17 mouse cellular contexts compared by ENCODE assay signal in genomic region chr10:42038571-42038970, GRCm38 (mm10). TPM values are rescaled to one million over a fixed set of nuclear protein-coding genes. Genes with fewer than 3 reads are reported as not detected.
DNase-seq lines count a peak whose midpoint lies in the region; ATAC-seq and TF ChIP-seq lines count a peak whose summit lies in the region.
"Had no signal": no experiment of that assay in that cellular context is flagged by ENCODE, and none has a peak within 500 bp of the region (broad histone marks: within the 10 kb centered on the region; RNA-seq: fewer than 3 reads in every experiment).

No protein-coding gene starts in this region.

- no peak overlapping the region for H3K4me2 ChIP-seq in embryonic facial prominence, embryonic 14.5 days (ENCODE audit: low read depth, low read length)
- H3K4me2 ChIP-seq in limb, embryonic 15.5 days = no peak overlapping the region
- H3K4me2 ChIP-seq: embryonic facial prominence, embryonic 13.5 days; neural tube, embryonic 12.5 days had no signal

- H3K4me3 ChIP-seq in gastrocnemius, adult 2 months = no peak overlapping the region
- no peak overlapping the region for H3K4me3 ChIP-seq in embryonic facial prominence, embryonic 14.5 days (ENCODE audit: low read depth, low read length)
- H3K4me3 ChIP-seq in limb, embryonic 15.5 days = no peak overlapping the region
- H3K4me3 ChIP-seq: embryonic facial prominence, embryonic 13.5 days; megakaryocyte, embryonic 14.5 days; neural tube, embryonic 12.5 days had no signal

- ATAC-seq in embryonic facial prominence, embryonic 14.5 days (ENCODE audit: low read depth) = no peak
- no peak for ATAC-seq in limb, embryonic 15.5 days (ENCODE audit: insufficient number of reproducible peaks, low FRiP score, low TSS enrichment, low read depth)
- ATAC-seq in inflammation-experienced regulatory T-cells, adult 6 months = no peak
- ATAC-seq: lung, postnatal 0 days; Patski had no signal

- intact Hi-C loops in gastrocnemius, adult 2 months (cut with DNase I) = no loop called here

- no peaks in the 10 kb centered on the region for H3K36me3 ChIP-seq in embryonic facial prominence, embryonic 14.5 days (ENCODE audit: control insufficient read depth, insufficient read depth, low read length)
- no peaks in the 10 kb centered on the region for H3K36me3 ChIP-seq in limb, embryonic 15.5 days
- H3K36me3 ChIP-seq: embryonic facial prominence, embryonic 13.5 days; neural tube, embryonic 12.5 days had no signal

- no peaks in the 10 kb centered on the region for H3K27me3 ChIP-seq in embryonic facial prominence, embryonic 14.5 days (replicated peaks; ENCODE audit: control insufficient read depth, insufficient read depth, low read length)
- no peaks in the 10 kb centered on the region for H3K27me3 ChIP-seq in limb, embryonic 15.5 days
- H3K27me3 ChIP-seq: embryonic facial prominence, embryonic 13.5 days; megakaryocyte, embryonic 14.5 days; neural tube, embryonic 12.5 days; Patski had no signal

- peaks cover 36% of the 10 kb centered on the region for H3K4me1 ChIP-seq in embryonic facial prominence, embryonic 14.5 days (ENCODE audit: control insufficient read depth, insufficient read depth, low read length)
- peaks cover 20% of the 10 kb centered on the region; the same call in 1 of the 2 replicates for H3K4me1 ChIP-seq in limb, embryonic 15.5 days
- H3K4me1 ChIP-seq: neural tube, embryonic 12.5 days had no signal

- TF ChIP-seq CTCF in gastrocnemius, adult 2 months (IDR thresholded peaks at IDR 0.05) = no peak

- no peak overlapping the region for H3K9ac ChIP-seq in embryonic facial prominence, embryonic 14.5 days (ENCODE audit: low read depth, low read length)
- no peak overlapping the region for H3K9ac ChIP-seq in limb, embryonic 15.5 days
- H3K9ac ChIP-seq: embryonic facial prominence, embryonic 13.5 days; liver, embryonic 14.5 days; neural tube, embryonic 12.5 days had no signal

- no peaks in the 10 kb centered on the region for H3K9me3 ChIP-seq in embryonic facial prominence, embryonic 14.5 days (ENCODE audit: control insufficient read depth, low read length)
- no peaks in the 10 kb centered on the region for H3K9me3 ChIP-seq in limb, embryonic 15.5 days
- H3K9me3 ChIP-seq: embryonic facial prominence, embryonic 13.5 days; megakaryocyte, embryonic 14.5 days; neural tube, embryonic 12.5 days had no signal

- no peak for DNase-seq in gastrocnemius, adult 2 months
- no peak for DNase-seq in gastrocnemius, postnatal 4 days (ENCODE audit: low spot score in 2 of 2)
- peak; percentile 39 for DNase-seq in kidney, adult 9 months
- no peak for DNase-seq in kidney, adult 18-20 months
- DNase-seq in embryonic facial prominence, embryonic 14.5 days (ENCODE audit: low spot score) = peak; percentile 30
- no peak for DNase-seq in layer of hippocampus, adult 18-20 months (ENCODE audit: low spot score in 2 of 2)
- DNase-seq: cerebellum, adult 9-11 months; right cerebral cortex, postnatal 4 days had no signal

- 27% methylated on average over 9 of the region's 10 CpGs for WGBS in embryonic facial prominence, embryonic 14.5 days
- WGBS in limb, embryonic 15.5 days = 39% methylated on average over 10 of the region's 10 CpGs

- H3K27ac ChIP-seq in gastrocnemius, adult 2 months = peak overlapping the region; percentile 24; the same call in 1 of the 2 replicates
- no peak overlapping the region for H3K27ac ChIP-seq in embryonic facial prominence, embryonic 14.5 days (replicated peaks; ENCODE audit: low read depth, low read length)
- 0 out of 2 replicates have a peak overlapping the region, but pooled peaks have one; percentile 11 for H3K27ac ChIP-seq in limb, embryonic 15.5 days
- H3K27ac ChIP-seq: embryonic facial prominence, embryonic 13.5 days; liver, embryonic 14.5 days; neural tube, embryonic 12.5 days had no signal

RNA-seq across cellular contexts. Expression of gene Armc2, which starts 20.3 kb away (rescaled TPM):
- total RNA-seq in gastrocnemius, adult 2 months (2021) = under 1 TPM; 0.23 to 0.84 TPM
- total RNA-seq in gastrocnemius, postnatal 4 days (2021) = 1 to 10 TPM; 1.6 to 2.3 TPM
- 4.1 and 4.6 TPM in 2 replicates for polyA plus RNA-seq in embryonic facial prominence, embryonic 14.5 days (2014; fragmentation: Nextera tagmentation; extraction: Ambion mirVana)
- polyA plus RNA-seq in limb, embryonic 15.5 days (2015; fragmentation: Nextera tagmentation; extraction: Ambion mirVana) = 3.6 and 3.8 TPM in 2 replicates
- total RNA-seq in layer of hippocampus, adult 18-20 months (2021) = 10 to 100 TPM; 10.4 to 10.6 TPM
- under 1 TPM; 0.49 to 0.89 (median 0.77) TPM for polyA plus RNA-seq in inflammation-experienced regulatory T-cells, adult 6 months (2017; shearing (Covaris generic))
- total RNA-seq: granulocyte monocyte progenitor cell, adult 5-6 weeks had no signal

Comparison
In these comparisons a context has a peak if more than half of its experiments do, and no peak if none do; other contexts are left out.
1. DNase-seq: peak in kidney, adult 9 months (single experiment) and embryonic facial prominence, embryonic 14.5 days (single experiment); none in gastrocnemius, adult 2 months (single experiment), gastrocnemius, postnatal 4 days (0 of 2), kidney, adult 18-20 months (single experiment) and layer of hippocampus, adult 18-20 months (0 of 2).